9 mouse cellular contexts compared by ENCODE assay signal in genomic region chr13:93237677-93238398, GRCm38 (mm10). TPM values are rescaled to one million over a fixed set of nuclear protein-coding genes. Genes with fewer than 3 reads are reported as not detected.
DNase-seq lines count a peak whose midpoint lies in the region; ATAC-seq and TF ChIP-seq lines count a peak whose summit lies in the region.
"Had no signal": no experiment of that assay in that cellular context is flagged by ENCODE, and none has a peak within 500 bp of the region (broad histone marks: within the 10 kb centered on the region; RNA-seq: fewer than 3 reads in every experiment).

No protein-coding gene starts in this region.

- WGBS in hindbrain, postnatal 0 days = 46% methylated on average over 9 of the region's 9 CpGs
- WGBS in hindbrain, embryonic 13.5 days = 79% methylated on average over 9 of the region's 9 CpGs

- peak; percentile 67 for DNase-seq in hindbrain, postnatal 0 days (ENCODE audit: low spot score)
- peak; percentile 44 for DNase-seq in fibroblast of lung, adult 2 months (ENCODE audit: low read depth)
- DNase-seq in kidney, postnatal 25 days = peak; percentile 24 to 40
- peak; percentile 48 to 58 for DNase-seq in spleen, postnatal 36 days (ENCODE audit: low spot score in 2 of 2)
- DNase-seq in cerebellum, postnatal 25 days = no peak
- DNase-seq in ovary, postnatal 10 days (ENCODE audit: low spot score) = no peak
- DNase-seq in T-cell, adult 2 months (ENCODE audit: low spot score) = no peak

- ATAC-seq in hindbrain, postnatal 0 days = peak; percentile 53; the same call in 1 of the 2 replicates
- ATAC-seq in hindbrain, embryonic 13.5 days (ENCODE audit: low FRiP score) = no peak
- ATAC-seq: Patski had no signal

- no peak overlapping the region for H3K9ac ChIP-seq in hindbrain, postnatal 0 days (replicated peaks; ENCODE audit: low read length)
- H3K9ac ChIP-seq in hindbrain, embryonic 13.5 days = no peak overlapping the region

- H3K27ac ChIP-seq in hindbrain, postnatal 0 days = peak overlapping the region; percentile 20; the same call in 1 of the 2 replicates
- H3K27ac ChIP-seq in hindbrain, embryonic 13.5 days = no peak overlapping the region

- H3K9me3 ChIP-seq in hindbrain, postnatal 0 days (ENCODE audit: low read length) = no peaks in the 10 kb centered on the region
- H3K9me3 ChIP-seq in hindbrain, embryonic 13.5 days = no peaks in the 10 kb centered on the region

- no peaks in the 10 kb centered on the region for H3K36me3 ChIP-seq in hindbrain, postnatal 0 days (ENCODE audit: insufficient read depth, low read length)
- no peaks in the 10 kb centered on the region for H3K36me3 ChIP-seq in hindbrain, embryonic 13.5 days

- no peak overlapping the region for H3K4me2 ChIP-seq in hindbrain, postnatal 0 days (ENCODE audit: low read depth, low read length)
- no peak overlapping the region for H3K4me2 ChIP-seq in hindbrain, embryonic 13.5 days

- no peak for TF ChIP-seq CTCF in hindbrain, postnatal 0 days (IDR thresholded peaks at IDR 0.05; ENCODE audit: low read depth)

- no peaks in the 10 kb centered on the region for H3K4me1 ChIP-seq in hindbrain, postnatal 0 days (ENCODE audit: insufficient read depth, low read length)
- H3K4me1 ChIP-seq in hindbrain, embryonic 13.5 days (replicated peaks) = no peaks in the 10 kb centered on the region

- H3K27me3 ChIP-seq in hindbrain, postnatal 0 days (ENCODE audit: insufficient read depth, low read length) = no peaks in the 10 kb centered on the region
- H3K27me3 ChIP-seq in hindbrain, embryonic 13.5 days = no peaks in the 10 kb centered on the region

- no peak overlapping the region for H3K4me3 ChIP-seq in hindbrain, postnatal 0 days (ENCODE audit: low read length)
- no peak overlapping the region for H3K4me3 ChIP-seq in hindbrain, embryonic 13.5 days

RNA-seq across cellular contexts. Expression of gene Tent2, which starts 45.7 kb away (rescaled TPM):
- 22.5 and 28.3 TPM in 2 replicates for total RNA-seq in hindbrain, postnatal 0 days (2014; rRNA removed)
- 23.1 and 23.4 TPM in 2 replicates for polyA plus RNA-seq in hindbrain, postnatal 0 days (2015; fragmentation: Nextera tagmentation; extraction: Ambion mirVana)
- 41.6 and 43.7 TPM in 2 replicates for polyA plus RNA-seq in hindbrain, embryonic 13.5 days (2015; fragmentation: Nextera tagmentation; extraction: Ambion mirVana)

Comparison
In these comparisons a context has a peak if more than half of its experiments do, and no peak if none do; other contexts are left out.
1. DNase-seq: peak in hindbrain, postnatal 0 days (single experiment), fibroblast of lung, adult 2 months (single experiment), kidney, postnatal 25 days (2 of 2) and spleen, postnatal 36 days (2 of 2); none in cerebellum, postnatal 25 days (0 of 2), ovary, postnatal 10 days (single experiment) and T-cell, adult 2 months (single experiment).